Mouse (Mus musculus) E14TG2a.4 (cell line): ENCODE data around the gene Polr2g.

Source experiments
- CTCF ChIP-seq: conservative IDR thresholded peaks from 2 replicates; pipeline ENCODE4 v1.5.1; 2014; ENCODE audit warnings: low read length
- NANOG ChIP-seq: IDR thresholded peaks from 2 replicates; pipeline ENCODE4 v1.6.1; 2014; ENCODE audit warnings: borderline replicate concordance, low read length, mixed read lengths
- POU5F1 ChIP-seq: IDR thresholded peaks from 2 replicates; pipeline ENCODE4 v1.6.1; 2014; ENCODE audit warnings: low read length, borderline replicate concordance

DNA sequence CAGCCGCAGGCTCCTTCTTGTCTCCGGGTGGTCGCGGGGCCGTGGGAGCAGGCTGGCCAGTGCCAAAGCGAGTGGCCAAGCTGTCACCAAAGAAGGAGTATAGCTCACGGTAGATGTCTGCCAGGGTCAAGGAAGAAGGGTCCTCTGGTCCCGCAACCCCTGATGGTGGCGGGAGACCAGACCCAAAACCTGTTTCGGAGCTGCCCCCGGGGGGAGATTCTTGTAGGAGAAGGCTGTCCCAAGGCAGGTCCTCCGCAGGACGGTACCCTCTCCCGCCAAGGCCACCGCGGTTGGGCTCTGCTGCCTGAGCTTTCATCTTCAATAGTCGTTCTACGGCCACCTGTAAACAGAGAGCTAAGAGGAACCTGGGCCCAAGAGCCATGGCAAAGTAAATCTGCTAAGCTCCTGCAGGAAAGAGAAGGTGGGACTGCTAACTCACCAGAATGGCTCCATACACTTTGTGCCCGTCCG, 23.4 kb downstream of the Polr2g start:
- TF ChIP-seq CTCF (no peak), NANOG (no peak), POU5F1 (no peak)
